Mouse (Mus musculus): ENCODE measurements at regions not wholly inside any gene's neighbourhood (a gene's known extent, or its start where the extent isn't known, plus 50 kb on each side); places are given as distances from the start of the nearest gene placed in this dataset.

GRCm38 (mm10) chr1:90279066-90279839 lies 75.5 kb downstream of the Ackr3 start:
- H3K27me3 ChIP-seq (replicated peaks): peaks cover 3% of the 10 kb centered on the region; the same call in 1 of the 2 replicates
- H3K9me3 ChIP-seq (replicated peaks): no peaks in the 10 kb centered on the region
- H3K4me1 ChIP-seq: peaks cover 41% of the 10 kb centered on the region
- H3K4me3 ChIP-seq (replicated peaks): no peak overlapping the region
- H3K4me2 ChIP-seq: no peak overlapping the region
- H3K36me3 ChIP-seq: no peaks in the 10 kb centered on the region
- ATAC-seq (ENCODE audit: low FRiP score): no peak
- H3K9ac ChIP-seq (replicated peaks): no peak overlapping the region
- H3K27ac ChIP-seq (replicated peaks): no peak overlapping the region
- 50% methylated on average over 20 of the region's 20 CpGs for WGBS

GRCm38 (mm10) chr1:90280227-90280626 lies 76.4 kb downstream of the Ackr3 start:
- ATAC-seq (ENCODE audit: low FRiP score): no peak; the same call in 1 of the 2 replicates
- H3K4me2 ChIP-seq: no peak overlapping the region
- peaks cover 51% of the 10 kb centered on the region for H3K4me1 ChIP-seq
- H3K9me3 ChIP-seq (replicated peaks): no peaks in the 10 kb centered on the region
- no peak overlapping the region for H3K27ac ChIP-seq (replicated peaks)
- H3K36me3 ChIP-seq: no peaks in the 10 kb centered on the region
- H3K4me3 ChIP-seq (replicated peaks): no peak overlapping the region
- WGBS: 39% methylated on average over 8 of the region's 8 CpGs
- peaks cover 3% of the 10 kb centered on the region; the same call in 1 of the 2 replicates for H3K27me3 ChIP-seq (replicated peaks)
- no peak overlapping the region for H3K9ac ChIP-seq (replicated peaks)

DNA sequence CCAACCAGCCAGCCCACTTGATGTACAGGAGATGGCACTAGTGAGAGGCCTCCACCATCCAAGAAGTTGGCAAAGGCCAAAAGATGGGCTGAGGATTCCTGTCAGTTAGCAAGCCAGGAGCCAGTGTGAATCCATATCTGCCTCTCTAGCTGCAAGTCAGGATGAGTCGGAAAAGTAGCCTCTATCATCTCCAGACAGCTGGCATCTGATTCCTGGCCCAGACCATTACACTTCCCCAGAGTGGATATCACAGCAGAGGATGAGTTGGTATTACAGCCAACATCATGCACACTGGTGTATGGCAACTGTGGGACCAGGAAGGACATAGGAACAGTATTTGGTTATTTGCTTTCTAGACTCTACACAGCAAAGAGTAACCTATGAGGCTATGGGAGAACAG lies 77.5 kb downstream of the Ackr3 start:
- no peak for ATAC-seq (ENCODE audit: low FRiP score)
- WGBS: 87% methylated on average over 1 of the region's 1 CpGs

GRCm38 (mm10) chr1:90281956-90282355 lies 78.2 kb downstream of the Ackr3 start:
- no peak overlapping the region for H3K9ac ChIP-seq (replicated peaks)
- no peaks in the 10 kb centered on the region for H3K9me3 ChIP-seq (replicated peaks)
- H3K27me3 ChIP-seq (replicated peaks): peaks cover 3% of the 10 kb centered on the region; the same call in 1 of the 2 replicates
- WGBS: 93% methylated on average over 6 of the region's 6 CpGs
- no peak overlapping the region for H3K4me3 ChIP-seq (replicated peaks)
- no peaks in the 10 kb centered on the region for H3K36me3 ChIP-seq
- ATAC-seq (ENCODE audit: low FRiP score): no peak
- H3K4me2 ChIP-seq: no peak overlapping the region
- peaks cover 54% of the 10 kb centered on the region for H3K4me1 ChIP-seq
- H3K27ac ChIP-seq (replicated peaks): no peak overlapping the region

More for the DNA sequence above, 77.5 kb downstream of the Ackr3 start:
- Histone ChIP-seq H3K9ac (replicated peaks) (no peak overlapping the region), H3K27ac (replicated peaks) (no peak overlapping the region), H3K4me3 (replicated peaks) (no peak overlapping the region), H3K4me2 (no peak overlapping the region), H3K4me1 (peaks cover 54% of the 10 kb centered on the region), H3K9me3 (replicated peaks) (no peaks in the 10 kb centered on the region), H3K27me3 (replicated peaks) (peaks cover 3% of the 10 kb centered on the region; the same call in 1 of the 2 replicates), H3K36me3 (no peaks in the 10 kb centered on the region)

GRCm38 (mm10) chr1:90282367-90282766 lies 78.6 kb downstream of the Ackr3 start:
- no peak overlapping the region for H3K4me3 ChIP-seq (replicated peaks)
- no peak overlapping the region for H3K4me2 ChIP-seq
- no peaks in the 10 kb centered on the region for H3K36me3 ChIP-seq
- H3K9me3 ChIP-seq (replicated peaks): no peaks in the 10 kb centered on the region
- no peak for ATAC-seq (ENCODE audit: low FRiP score)
- peaks cover 50% of the 10 kb centered on the region for H3K4me1 ChIP-seq
- 82% methylated on average over 8 of the region's 8 CpGs for WGBS
- peaks cover 3% of the 10 kb centered on the region; the same call in 1 of the 2 replicates for H3K27me3 ChIP-seq (replicated peaks)
- no peak overlapping the region for H3K27ac ChIP-seq (replicated peaks)
- H3K9ac ChIP-seq (replicated peaks): no peak overlapping the region

GRCm38 (mm10) chr1:90283176-90283775 lies 79.5 kb downstream of the Ackr3 start:
- Histone ChIP-seq H3K9me3 (replicated peaks) (no peaks in the 10 kb centered on the region), H3K27ac (replicated peaks) (no peak overlapping the region), H3K4me2 (no peak overlapping the region), H3K27me3 (replicated peaks) (peaks cover 3% of the 10 kb centered on the region; the same call in 1 of the 2 replicates), H3K4me1 (peaks cover 43% of the 10 kb centered on the region), H3K36me3 (no peaks in the 10 kb centered on the region), H3K4me3 (replicated peaks) (no peak overlapping the region), H3K9ac (replicated peaks) (no peak overlapping the region)
- ATAC-seq (ENCODE audit: low FRiP score): no peak
- 30% methylated on average over 11 of the region's 11 CpGs for WGBS

DNA sequence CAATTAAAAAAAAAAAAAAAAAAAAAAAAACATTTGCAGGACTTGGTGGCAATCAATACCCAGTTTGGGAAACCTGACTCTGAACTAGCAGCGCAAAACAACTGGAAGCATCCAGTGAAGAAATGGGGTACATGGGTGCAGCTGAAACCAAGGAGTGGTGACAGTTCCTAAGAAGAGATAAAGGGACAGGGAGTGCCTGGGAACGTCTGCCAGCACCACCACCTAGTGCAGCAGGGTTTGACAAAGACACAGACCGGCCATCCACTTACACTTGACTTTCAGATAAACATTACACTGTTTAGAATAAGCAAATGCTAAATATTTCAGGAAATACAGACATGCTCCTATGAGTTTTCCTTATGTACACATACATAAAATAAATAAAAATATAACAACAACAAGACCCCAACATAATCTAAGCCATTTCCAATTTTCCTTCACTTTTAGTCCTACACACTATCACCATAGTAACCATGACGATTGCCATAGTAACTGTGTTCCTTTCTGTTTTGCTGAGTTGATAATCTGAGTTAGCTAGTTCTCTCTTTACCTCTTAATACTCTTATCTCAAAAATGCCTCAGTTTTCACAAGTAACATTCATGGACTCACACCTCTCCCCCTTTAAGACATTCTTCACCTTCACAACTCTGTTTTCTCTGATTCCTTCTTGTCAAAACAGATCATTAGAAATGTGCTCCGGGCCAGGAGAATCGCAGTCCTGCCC lies 80.3 kb downstream of the Ackr3 start:
- WGBS: 63% methylated on average over 6 of the region's 6 CpGs
- H3K4me3 ChIP-seq (replicated peaks): no peak overlapping the region
- 0 out of 2 replicates have a peak, but pooled peaks cover 3% of the 10 kb centered on the region for H3K27me3 ChIP-seq (replicated peaks)
- H3K4me2 ChIP-seq: no peak overlapping the region
- no peak for ATAC-seq (ENCODE audit: low FRiP score)
- no peaks in the 10 kb centered on the region for H3K9me3 ChIP-seq (replicated peaks)
- H3K36me3 ChIP-seq: no peaks in the 10 kb centered on the region
- H3K4me1 ChIP-seq: peaks cover 43% of the 10 kb centered on the region
- H3K27ac ChIP-seq (replicated peaks): no peak overlapping the region
- H3K9ac ChIP-seq (replicated peaks): no peak overlapping the region

DNA sequence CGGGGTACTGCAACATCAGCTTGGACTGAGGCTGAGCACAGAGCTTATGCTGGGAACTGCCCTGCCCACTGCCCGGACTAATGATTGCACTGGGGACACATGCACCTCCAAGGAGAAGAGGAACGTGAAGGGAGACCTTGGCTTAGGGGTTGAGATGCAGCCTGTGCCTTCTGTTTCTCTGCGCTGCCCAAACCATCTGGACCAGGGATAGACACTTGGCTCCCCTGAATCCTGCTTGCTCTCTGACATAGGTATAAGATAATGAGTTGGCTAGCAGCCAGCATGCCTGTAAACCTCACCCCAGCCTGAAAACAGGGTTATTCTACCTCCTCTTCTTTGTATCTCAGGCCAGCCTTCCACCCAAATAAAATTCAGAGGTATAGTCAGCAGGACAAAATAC lies 81.5 kb downstream of the Ackr3 start:
- 56% methylated on average over 4 of the region's 4 CpGs for WGBS
- peaks cover 41% of the 10 kb centered on the region for H3K4me1 ChIP-seq
- H3K36me3 ChIP-seq: no peaks in the 10 kb centered on the region
- no peaks in the 10 kb centered on the region for H3K9me3 ChIP-seq (replicated peaks)
- H3K4me2 ChIP-seq: no peak overlapping the region
- H3K9ac ChIP-seq (replicated peaks): no peak overlapping the region
- no peak for ATAC-seq (ENCODE audit: low FRiP score)
- no peak overlapping the region for H3K4me3 ChIP-seq (replicated peaks)
- H3K27me3 ChIP-seq (replicated peaks): 0 out of 2 replicates have a peak, but pooled peaks cover 2% of the 10 kb centered on the region
- H3K27ac ChIP-seq (replicated peaks): no peak overlapping the region

DNA sequence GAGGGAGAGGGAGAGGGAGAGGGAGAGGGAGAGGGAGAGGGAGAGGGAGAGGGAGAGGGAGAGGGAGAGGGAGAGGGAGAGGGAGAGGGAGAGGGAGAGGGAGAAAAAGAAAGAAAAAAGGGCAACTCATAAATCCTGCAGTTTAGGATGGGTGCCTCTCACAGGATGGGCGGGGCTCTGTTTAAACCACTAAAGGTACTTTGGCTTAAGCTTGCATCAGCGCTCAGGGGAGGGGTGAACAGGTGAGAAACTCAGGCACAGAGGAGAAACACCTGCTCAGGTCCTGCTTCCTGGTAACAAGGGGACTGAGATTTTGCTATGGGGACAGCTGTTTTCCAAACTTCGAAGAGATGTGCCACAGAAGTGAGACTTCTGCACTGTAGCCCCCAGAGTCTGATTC lies 83.5 kb downstream of the Ackr3 start:
- Histone ChIP-seq H3K9me3 (replicated peaks) (no peaks in the 10 kb centered on the region), H3K36me3 (no peaks in the 10 kb centered on the region), H3K4me1 (peaks cover 46% of the 10 kb centered on the region), H3K27me3 (replicated peaks) (no peaks in the 10 kb centered on the region), H3K9ac (replicated peaks) (no peak overlapping the region), H3K4me3 (replicated peaks) (no peak overlapping the region), H3K27ac (replicated peaks) (no peak overlapping the region), H3K4me2 (no peak overlapping the region)
- ATAC-seq (ENCODE audit: low FRiP score): no peak
- 79% methylated on average over 3 of the region's 3 CpGs for WGBS

- Histone ChIP-seq H3K27ac (replicated peaks) (no peak overlapping the region), H3K4me1 (peaks cover 32% of the 10 kb centered on the region)
- WGBS: 52% methylated on average over 8 of the region's 8 CpGs
Measured at GRCm38 (mm10) chr1:90288892-90289731, 85.3 kb downstream of the Ackr3 start.

DNA sequence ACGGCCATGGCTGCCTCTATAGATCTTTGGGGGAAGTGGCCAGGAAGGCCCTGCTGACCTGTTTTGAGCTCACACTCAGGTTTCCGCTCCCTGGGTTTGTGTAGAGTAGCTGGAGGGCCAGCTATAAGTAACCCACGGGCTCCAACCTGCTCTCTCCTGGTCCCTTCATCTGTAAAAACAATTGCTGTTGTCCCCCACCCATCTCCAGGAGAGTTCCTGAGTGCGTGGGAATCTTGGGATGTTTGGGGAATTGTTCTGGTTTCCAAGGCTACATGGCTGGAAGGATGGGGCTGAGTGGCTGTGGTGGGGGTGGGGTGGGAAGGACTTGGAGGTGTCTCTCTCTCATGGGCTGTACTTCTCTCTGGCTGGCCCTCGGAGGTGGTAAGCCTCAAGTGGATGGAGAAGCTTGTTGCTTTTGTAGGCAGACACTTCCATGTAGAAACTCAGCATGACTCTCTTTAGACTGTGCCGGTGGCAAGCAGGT lies 86.0 kb downstream of the Ackr3 start:
- Histone ChIP-seq H3K4me3 (replicated peaks) (no peak overlapping the region), H3K27me3 (replicated peaks) (no peaks in the 10 kb centered on the region; the same call in 1 of the 2 replicates), H3K9ac (replicated peaks) (no peak overlapping the region), H3K4me2 (no peak overlapping the region), H3K4me1 (peaks cover 27% of the 10 kb centered on the region), H3K27ac (replicated peaks) (no peak overlapping the region), H3K9me3 (replicated peaks) (no peaks in the 10 kb centered on the region), H3K36me3 (no peaks in the 10 kb centered on the region)
- 24% methylated on average over 6 of the region's 6 CpGs for WGBS
- ATAC-seq (ENCODE audit: low FRiP score): peak; percentile 51; the same call in 1 of the 2 replicates

More at GRCm38 (mm10) chr1:90288892-90289731, 85.3 kb downstream of the Ackr3 start:
- Histone ChIP-seq H3K9ac (replicated peaks) (no peak overlapping the region), H3K9me3 (replicated peaks) (no peaks in the 10 kb centered on the region), H3K36me3 (no peaks in the 10 kb centered on the region), H3K4me2 (no peak overlapping the region), H3K27me3 (replicated peaks) (no peaks in the 10 kb centered on the region; the same call in 1 of the 2 replicates), H3K4me3 (replicated peaks) (no peak overlapping the region)
- ATAC-seq (ENCODE audit: low FRiP score): no peak

Measured in neural tube, embryonic 15.5 days (tissue).